Mouse (Mus musculus) heart, postnatal 0 days (tissue): Measurements from ENCODE around the gene Dlg2.

ENCODE experiments used
- CTCF ChIP-seq: IDR thresholded peaks from 2 replicates; pipeline ENCODE4 v1.5.1; 2016; ENCODE audit warnings: antibody characterized with exemption, control low read depth, low read depth
- EP300 ChIP-seq: IDR thresholded peaks from 2 replicates; pipeline ENCODE4 v1.6.1; 2016; ENCODE audit warnings: antibody characterized with exemption, low read depth

GRCm38 (mm10) chr7:91753151-91753861 is 1276.8 kb downstream of the Dlg2 start:
- TF ChIP-seq CTCF, result no peak
- no peak for TF ChIP-seq EP300
